Mouse (Mus musculus) adrenal gland, postnatal 4 days (tissue): ENCODE measurements at regions not wholly inside any gene's neighbourhood (a gene's known extent, or its start where the extent isn't known, plus 50 kb on each side); places are given as distances from the start of the nearest gene placed in this dataset.

Source experiments
- DNase-seq, 2 experiments: peaks; one replicate each; pipeline ENCODE4 v3.0.0; 2021 to 2022; ENCODE audit warnings: low spot score in 2 of 2, mixed read lengths in 2 of 2

DNA sequence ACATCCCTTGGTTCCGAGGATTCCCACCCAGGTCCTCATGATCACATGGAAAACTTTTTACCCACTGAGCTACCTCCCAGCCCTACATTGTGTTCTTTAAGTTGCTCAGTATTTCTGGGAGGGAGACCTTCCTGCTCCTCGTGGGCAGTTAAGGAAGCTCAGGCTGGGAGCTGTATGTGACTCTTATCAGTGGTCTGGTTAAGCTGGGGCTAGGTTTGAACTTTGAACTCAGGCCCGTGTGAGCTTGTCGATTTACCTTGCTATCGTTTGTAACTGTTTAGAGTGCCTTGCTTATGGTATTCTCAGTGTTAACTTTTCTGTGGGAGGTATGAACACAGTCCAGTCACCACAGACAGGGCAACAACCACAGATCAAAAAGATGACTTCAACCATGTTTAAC is 68.4 kb upstream of the Tpm1 start:
- DNase-seq, result no peak

DNA sequence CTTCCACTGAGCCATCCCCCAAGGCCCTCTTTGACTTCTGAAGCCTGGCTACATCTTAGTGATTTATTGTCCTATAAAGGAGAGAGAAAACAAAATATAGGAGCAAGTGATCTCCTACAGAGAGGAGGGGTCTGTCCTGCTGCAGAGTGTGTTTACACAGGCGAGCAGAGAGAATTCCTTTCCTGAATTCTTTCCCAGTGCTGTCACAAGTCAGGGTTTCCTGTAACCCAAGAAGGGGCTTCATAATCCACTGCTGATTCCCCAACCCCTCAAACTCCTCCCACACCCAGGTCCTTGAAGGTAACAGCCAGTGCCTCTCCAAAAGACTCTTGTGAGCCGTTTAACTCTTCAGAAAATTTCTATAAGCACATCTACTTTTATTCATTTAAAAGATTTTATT is 66.8 kb upstream of the Tpm1 start:
- no peak for DNase-seq

DNA sequence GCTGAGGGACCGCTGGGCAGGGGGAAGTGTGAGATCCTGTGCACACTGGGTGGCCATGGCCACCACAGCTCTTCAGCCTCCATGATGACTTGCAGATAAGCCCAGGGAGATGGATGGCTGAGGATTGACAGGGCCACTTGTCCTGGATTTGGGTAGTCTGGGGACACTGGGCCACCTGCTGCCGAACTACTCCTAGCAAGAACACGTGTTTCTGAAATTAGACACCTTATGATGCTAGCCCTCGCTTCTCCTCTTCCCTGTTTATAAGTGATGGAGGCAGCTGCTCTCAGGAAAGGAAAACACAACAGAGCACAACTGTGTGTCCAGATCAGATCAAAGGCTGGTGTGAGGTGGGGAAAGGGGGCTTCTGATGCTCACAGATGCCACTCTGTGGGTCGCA is 64.9 kb upstream of the Tpm1 start:
- DNase-seq, result no peak

DNA sequence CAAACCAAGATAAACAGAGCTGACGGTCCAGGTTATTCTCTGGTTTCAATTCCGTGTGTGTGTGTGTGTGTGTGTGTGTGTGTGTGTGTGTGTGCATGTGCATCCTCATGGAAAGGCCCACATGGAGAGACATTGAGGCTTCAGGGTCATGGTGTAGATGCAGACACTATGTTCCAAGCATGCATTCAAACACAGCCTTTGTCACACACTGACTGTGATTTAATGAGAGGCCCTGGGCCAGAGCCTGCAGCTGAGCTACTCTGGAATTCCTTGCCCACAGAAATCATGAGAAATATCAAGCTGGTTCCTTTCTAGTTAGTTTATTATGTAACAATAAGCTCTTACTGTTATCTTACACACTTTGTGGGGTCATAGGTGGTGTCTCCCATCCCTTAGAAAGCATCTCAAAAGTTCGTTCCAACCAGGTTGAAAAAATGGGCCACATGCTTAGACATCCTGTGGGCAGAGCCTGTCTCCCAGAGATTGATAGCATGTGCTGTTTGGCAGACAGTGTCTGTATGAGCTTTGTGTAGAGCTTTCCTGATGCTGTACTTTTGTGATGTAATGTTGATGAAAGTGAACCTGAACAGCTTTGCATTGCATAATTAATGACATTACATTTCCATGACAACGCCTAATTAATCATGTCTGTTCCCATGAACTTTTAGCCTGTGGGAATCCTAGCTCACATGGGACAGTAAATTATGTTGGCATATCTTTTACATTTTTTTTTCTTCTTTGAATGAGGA is 62.8 kb upstream of the Tpm1 start:
- DNase-seq, result no peak

DNA sequence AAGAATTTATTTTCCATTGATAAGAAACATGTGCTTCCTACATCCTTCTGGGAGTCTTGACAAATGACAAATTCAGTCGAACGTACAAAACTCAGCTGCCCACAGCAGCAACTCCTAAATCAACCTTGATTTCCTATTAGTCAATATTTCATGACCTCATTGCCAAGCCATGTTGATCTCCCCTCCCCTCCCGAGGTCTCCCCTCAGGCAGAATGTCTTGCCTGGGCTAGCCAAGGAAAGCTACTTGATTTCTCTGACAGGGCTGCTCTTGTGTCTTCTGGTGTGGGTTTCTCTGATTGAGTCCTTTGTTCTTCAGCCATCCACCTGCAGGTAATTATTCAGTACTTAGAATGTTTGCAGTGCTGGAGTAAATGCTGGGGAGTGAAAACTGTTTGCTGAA is 58.7 kb upstream of the Tpm1 start:
- DNase-seq, result no peak

DNA sequence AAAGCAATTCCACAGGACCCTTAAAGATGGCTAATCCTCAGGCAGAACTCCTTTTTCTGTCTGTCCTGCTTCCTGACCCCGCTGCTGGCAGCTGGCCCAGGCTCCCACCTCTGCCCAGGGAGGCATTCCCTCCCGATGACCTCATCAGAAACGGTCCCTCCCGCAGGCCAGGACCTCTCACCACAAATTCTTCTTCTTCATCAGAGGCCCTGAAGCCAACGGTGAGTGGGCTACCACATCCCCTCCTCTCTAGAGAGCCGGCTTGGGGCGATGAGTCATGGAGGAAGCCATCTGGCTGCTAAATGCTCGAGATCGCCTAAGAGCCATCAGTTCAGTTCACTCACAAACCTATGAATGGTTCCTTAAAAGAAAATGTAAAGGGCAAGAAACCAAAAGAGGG is 56.7 kb upstream of the Tpm1 start:
- DNase-seq, result no peak

DNA sequence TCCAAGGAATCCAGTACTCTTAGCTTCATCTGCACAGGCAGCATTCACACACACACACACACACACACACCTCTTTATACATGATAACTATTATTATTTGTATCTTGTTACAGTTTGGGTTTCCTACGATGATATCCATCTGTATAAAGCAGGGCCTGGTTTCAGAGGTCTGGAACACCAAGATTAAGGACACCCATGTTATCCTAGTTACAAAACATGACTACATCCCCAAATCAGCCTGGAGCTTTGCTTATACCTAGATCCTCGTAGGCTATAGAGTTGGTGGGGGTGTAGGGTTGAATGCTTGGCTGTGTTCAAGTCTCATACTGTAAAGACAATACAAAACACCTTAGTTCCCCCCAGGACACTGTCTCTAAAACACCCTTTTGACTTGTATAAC is 56.0 kb upstream of the Tpm1 start:
- no peak for DNase-seq

DNA sequence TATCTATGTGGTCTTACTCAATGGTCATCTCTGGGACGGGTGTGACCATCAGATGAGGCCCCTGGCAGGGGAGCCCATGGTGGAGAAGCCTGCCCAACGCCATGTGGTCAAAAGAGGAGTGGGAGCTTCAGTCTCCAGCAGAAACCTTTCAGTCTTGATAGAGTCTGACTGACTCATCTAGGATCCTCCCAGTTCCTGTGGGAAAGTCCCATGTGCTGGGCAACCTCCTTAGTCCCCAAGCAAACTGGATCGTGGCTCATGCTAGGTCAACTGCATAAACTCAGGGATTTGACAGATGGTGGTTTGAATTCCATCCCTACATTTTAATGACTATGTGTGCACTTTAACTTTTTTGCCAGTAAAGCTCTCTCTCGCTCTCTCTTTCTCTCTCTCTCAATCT is 55.4 kb upstream of the Tpm1 start:
- DNase-seq, result no peak

DNA sequence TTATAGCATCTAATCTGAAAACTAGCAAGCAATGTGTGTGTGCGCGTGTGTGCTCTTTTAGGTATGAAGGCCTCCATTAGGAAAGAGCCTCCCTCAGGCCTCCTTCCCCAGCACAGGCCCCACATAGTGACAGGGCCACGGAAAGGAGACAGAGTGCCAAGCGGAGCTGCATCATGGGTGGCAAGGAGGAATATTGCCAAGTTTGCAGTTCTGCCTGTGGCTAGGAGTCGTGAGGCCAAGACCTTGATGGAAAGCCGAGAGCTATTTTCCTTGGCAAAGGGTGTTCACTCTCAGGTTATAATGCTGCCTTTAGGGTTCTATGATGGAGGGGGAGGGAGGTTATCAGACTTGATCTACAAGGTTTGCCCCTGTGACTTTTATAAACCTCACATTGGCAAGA is 53.4 kb upstream of the Tpm1 start:
- peak in 1 of 2 experiments; percentile 8 for DNase-seq

DNA sequence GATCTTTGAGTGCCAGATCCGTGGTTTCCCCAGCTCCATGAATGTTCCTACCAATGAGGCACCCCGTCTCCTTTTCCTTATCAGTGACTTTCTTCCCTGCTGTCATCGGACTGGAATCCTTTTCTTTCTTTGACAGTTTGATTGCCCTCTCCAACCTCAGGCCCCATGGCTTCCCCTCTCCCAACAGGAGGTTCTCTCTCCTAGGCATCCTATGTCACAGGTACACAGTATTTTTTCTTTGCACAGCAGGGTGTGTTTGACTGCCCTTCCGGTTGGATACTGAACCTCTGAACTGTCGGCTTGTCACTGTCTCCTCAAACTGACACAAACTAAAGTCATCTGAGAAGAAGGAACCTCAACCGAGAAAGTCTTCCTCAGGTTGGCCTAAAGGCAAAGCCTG is 50.3 kb upstream of the Tpm1 start:
- no peak for DNase-seq
